Mouse (Mus musculus) erythroblast, embryonic 14.5 days (primary cell): Measurements from ENCODE around the gene Slx4ip.

Experiments used
- GATA1 ChIP-seq: IDR thresholded peaks from 2 replicates; pipeline ENCODE4 v1.6.1; 2012; ENCODE audit warnings: low read length, inconsistent platforms, mixed read lengths
- TAL1 ChIP-seq: IDR thresholded peaks from 3 replicates; pipeline ENCODE4 v1.6.1; 2012; ENCODE audit warnings: low read length, inconsistent platforms, mixed read lengths

GRCm38 (mm10) chr2:136921003-136921408 lies 30.0 kb downstream of the Slx4ip start:
- TF ChIP-seq TAL1: no peak
- TF ChIP-seq GATA1: no peak
